Mouse (Mus musculus) cerebellum, adult 9-11 months (tissue): ENCODE data around the gene Lsm2.
"Not testable (repeated sequence)": the region's sequence is repeated elsewhere in the genome, so short reads cannot be mapped to it uniquely, and the experiment has no call there.

Experiments
- DNase-seq: peaks from one replicate; pipeline ENCODE4 v3.0.0; 2022

The Lsm2 gene

GRCm38 (mm10) chr17:34981690-34982180 lies at the start of gene Lsm2:
Lsm2 (plus strand) TSS chr17:34981862.
- peak; percentile 94 for DNase-seq

- no peak for DNase-seq
Observed at GRCm38 (mm10) chr17:34932287-34932686, 49.4 kb upstream of the Lsm2 start.

- DNase-seq, result peak; percentile 24
Observed at GRCm38 (mm10) chr17:34934031-34934430, 47.6 kb upstream of the Lsm2 start.

- DNase-seq, result no peak
Observed at GRCm38 (mm10) chr17:34934830-34935229, 46.8 kb upstream of the Lsm2 start.

- no peak for DNase-seq
Observed at GRCm38 (mm10) chr17:34937960-34938505, 43.6 kb upstream of the Lsm2 start.

- DNase-seq, result no peak
Observed at GRCm38 (mm10) chr17:34941344-34942041, 40.2 kb upstream of the Lsm2 start.

GRCm38 (mm10) chr17:34943128-34943815 lies 38.4 kb upstream of the Lsm2 start:
- DNase-seq, result no peak

- no peak for DNase-seq
Observed at GRCm38 (mm10) chr17:34944362-34944761, 37.3 kb upstream of the Lsm2 start.

- DNase-seq, result no peak
Observed at GRCm38 (mm10) chr17:34946486-34947140, 35.0 kb upstream of the Lsm2 start.

- DNase-seq, result no peak
Observed at GRCm38 (mm10) chr17:34947606-34948005, 34.1 kb upstream of the Lsm2 start.

- not testable (repeated sequence) for DNase-seq
Observed at GRCm38 (mm10) chr17:34948721-34949552, 32.7 kb upstream of the Lsm2 start.

GRCm38 (mm10) chr17:34949553-34949969 lies 32.1 kb upstream of the Lsm2 start:
- no peak for DNase-seq

GRCm38 (mm10) chr17:34950514-34951455 lies 30.9 kb upstream of the Lsm2 start:
- DNase-seq, result peak; percentile 20

- peak; percentile 78 for DNase-seq
Observed at GRCm38 (mm10) chr17:34951636-34952377, 29.9 kb upstream of the Lsm2 start.

- DNase-seq, result peak; percentile 72
Observed at GRCm38 (mm10) chr17:34952378-34953040, 29.2 kb upstream of the Lsm2 start.

- DNase-seq, result no peak
Observed at GRCm38 (mm10) chr17:34953258-34953657, 28.4 kb upstream of the Lsm2 start.

- DNase-seq, result no peak
Observed at GRCm38 (mm10) chr17:34953904-34954303, 27.8 kb upstream of the Lsm2 start.

GRCm38 (mm10) chr17:34954831-34955230 lies 26.8 kb upstream of the Lsm2 start:
- no peak for DNase-seq

GRCm38 (mm10) chr17:34955884-34956283 lies 25.8 kb upstream of the Lsm2 start:
- DNase-seq, result no peak

- DNase-seq, result no peak
Observed at GRCm38 (mm10) chr17:34956340-34956739, 25.3 kb upstream of the Lsm2 start.
